Mouse (Mus musculus) limb, embryonic 11.5 days (tissue): ENCODE measurements around the gene Atoh8. TPM values are rescaled to one million over a fixed set of nuclear protein-coding genes. Genes with fewer than 3 reads are reported as not detected.
A peak's percentile ranks its signal among the peaks of the same experiment; 100 is the strongest.

Experiments used
- ATAC-seq: fragments of 200-750 bp; cut with Nextera tagmentation; 2 replicates; pipeline ENCODE4 v1.8.0; 2017; ENCODE audit warnings: low read depth; ENCODE audit not compliant: insufficient number of reproducible peaks, low FRiP score, low TSS enrichment
- DNase-seq: peaks from one replicate; pipeline ENCODE4 v3.0.0-alpha.2; 2015; ENCODE audit warnings: low spot score
- H3K27ac ChIP-seq: fragments of 300-500 bp; sonication (generic); replicated peaks from 2 replicates; pipeline ENCODE4 v1.5.1; 2014; ENCODE audit warnings: low read depth, mild to moderate bottlenecking, low read length
- H3K27me3 ChIP-seq: fragments of 300-500 bp; sonication (generic); 2 replicates; pipeline ENCODE4 v1.6.1; 2014; ENCODE audit warnings: mild to moderate bottlenecking, low read length, mixed read lengths; ENCODE audit not compliant: control insufficient read depth, insufficient read depth
- H3K36me3 ChIP-seq: fragments of 300-500 bp; sonication (generic); 2 replicates; pipeline ENCODE4 v1.6.1; 2014; ENCODE audit warnings: mild to moderate bottlenecking, low read length, moderate library complexity, mixed read lengths; ENCODE audit not compliant: control insufficient read depth, insufficient read depth
- H3K4me1 ChIP-seq: fragments of 300-500 bp; sonication (generic); 2 replicates; pipeline ENCODE4 v1.6.1; 2014; ENCODE audit warnings: low read length, mixed read lengths; ENCODE audit not compliant: control insufficient read depth, insufficient read depth
- H3K4me2 ChIP-seq: fragments of 300-500 bp; sonication (generic); 2 replicates; pipeline ENCODE4 v1.6.1; 2014; ENCODE audit warnings: low read depth, mild to moderate bottlenecking, moderate library complexity; ENCODE audit not compliant: severe bottlenecking
- H3K4me3 ChIP-seq: fragments of 300-500 bp; sonication (generic); 2 replicates; pipeline ENCODE4 v1.5.1; 2014; ENCODE audit warnings: low read depth, low read length
- H3K9ac ChIP-seq: fragments of 300-500 bp; sonication (generic); 2 replicates; pipeline ENCODE4 v1.6.1; 2014; ENCODE audit warnings: mild to moderate bottlenecking, low read length
- H3K9me3 ChIP-seq: fragments of 300-500 bp; sonication (generic); 2 replicates; pipeline ENCODE4 v1.6.1; 2016; ENCODE audit warnings: low read length; ENCODE audit not compliant: control insufficient read depth
- WGBS: fragments of 180-500 bp; shearing (Covaris S2); extraction: QIAGEN DNeasy Blood & Tissue Kit; methylation state at CpG from one replicate; pipeline ENCODE4 v1.1.7; 2014; 5-methylcytosine and 5-hydroxymethylcytosine counted together
- polyA plus RNA-seq: library from polyadenylated mRNA; unstranded; fragments of >200 nt; fragmentation: Nextera tagmentation; extraction: Ambion mirVana; gene quantifications from 2 replicates; pipeline ENCODE4 v1.2.1, GENCODE M21; 2014

Atoh8 gene
- polyA plus RNA-seq, 1 experiment from 2014 or later, result 22.9 TPM

DNA sequence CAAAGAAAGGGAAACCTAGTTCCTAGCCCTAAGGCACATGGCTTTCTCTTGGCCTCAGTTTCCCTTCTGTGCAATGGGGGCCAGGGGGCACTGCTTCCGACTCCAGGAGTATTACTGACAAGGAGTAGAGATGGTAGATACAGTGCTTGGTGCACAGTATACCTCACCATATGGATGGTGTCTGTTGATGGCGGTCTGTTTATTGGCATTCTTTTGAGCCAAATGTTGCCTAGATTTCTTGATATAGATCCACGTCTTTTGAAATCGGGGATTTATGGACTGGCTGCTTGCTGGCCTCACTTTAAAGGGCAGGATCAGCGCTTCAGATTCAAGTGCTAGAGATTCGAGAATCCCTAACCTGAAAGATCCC is 18.0 kb downstream of the Atoh8 start:
- DNase-seq (no peak), ATAC-seq (no peak)
- 30% methylated on average over 6 of the region's 6 CpGs for WGBS
- H3K4me2 ChIP-seq, result peak overlapping the region; percentile 27; the same call in 1 of the 2 replicates
- no peaks in the 10 kb centered on the region for H3K9me3 ChIP-seq
- peaks cover 87% of the 10 kb centered on the region for H3K4me1 ChIP-seq
- no peaks in the 10 kb centered on the region for H3K36me3 ChIP-seq
- H3K9ac ChIP-seq, result no peak overlapping the region
- peak overlapping the region; percentile 85 for H3K27ac ChIP-seq
- H3K27me3 ChIP-seq, result no peaks in the 10 kb centered on the region
- no peak overlapping the region for H3K4me3 ChIP-seq

DNA sequence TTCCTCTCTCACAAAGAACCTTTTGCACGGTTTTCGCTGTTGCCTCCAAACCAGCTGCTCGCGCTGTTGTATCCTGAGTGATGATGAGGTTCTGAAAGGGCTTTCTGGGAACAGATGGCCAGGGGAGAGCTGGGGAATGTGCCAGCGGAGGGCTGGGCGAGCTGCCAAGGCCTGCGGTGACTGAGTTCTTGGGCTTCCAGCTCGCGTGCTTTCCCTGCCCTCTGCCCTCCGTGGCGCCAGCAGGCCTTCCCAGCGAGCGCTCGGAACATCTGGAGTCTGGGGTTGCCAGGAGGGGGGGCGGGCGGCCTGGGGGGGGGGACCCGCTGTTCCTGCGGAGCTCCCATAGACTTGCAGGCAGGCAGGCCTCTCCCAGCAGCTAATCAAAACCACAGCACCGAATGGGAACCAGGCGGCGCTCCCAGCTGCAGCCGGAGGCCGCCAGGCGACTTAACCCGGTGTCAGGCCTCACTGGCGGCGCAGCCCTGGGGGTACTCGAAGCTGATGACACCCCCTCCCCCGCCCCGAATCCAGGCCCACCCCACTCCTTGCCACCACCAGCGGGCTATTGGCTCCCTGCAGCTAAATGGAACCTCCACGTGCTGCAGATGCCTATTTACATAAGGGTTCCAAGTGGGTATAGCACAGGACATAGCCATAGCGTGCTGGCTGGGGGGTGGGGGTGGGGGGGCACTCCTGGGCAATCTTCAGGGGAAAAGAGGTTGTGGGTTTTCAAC is 18.5 kb downstream of the Atoh8 start:
- H3K27me3 ChIP-seq, result no peaks in the 10 kb centered on the region
- peak; percentile 91 for ATAC-seq
- peak overlapping the region; percentile 85 for H3K27ac ChIP-seq
- H3K4me2 ChIP-seq, result peak overlapping the region; percentile 27; the same call in 1 of the 2 replicates
- H3K36me3 ChIP-seq, result no peaks in the 10 kb centered on the region
- DNase-seq, result peak; percentile 98
- no peak overlapping the region for H3K9ac ChIP-seq
- no peaks in the 10 kb centered on the region for H3K9me3 ChIP-seq
- peaks cover 82% of the 10 kb centered on the region for H3K4me1 ChIP-seq
- WGBS, result under 1% methylated on average over 31 of the region's 33 CpGs
- H3K4me3 ChIP-seq, result no peak overlapping the region

DNA sequence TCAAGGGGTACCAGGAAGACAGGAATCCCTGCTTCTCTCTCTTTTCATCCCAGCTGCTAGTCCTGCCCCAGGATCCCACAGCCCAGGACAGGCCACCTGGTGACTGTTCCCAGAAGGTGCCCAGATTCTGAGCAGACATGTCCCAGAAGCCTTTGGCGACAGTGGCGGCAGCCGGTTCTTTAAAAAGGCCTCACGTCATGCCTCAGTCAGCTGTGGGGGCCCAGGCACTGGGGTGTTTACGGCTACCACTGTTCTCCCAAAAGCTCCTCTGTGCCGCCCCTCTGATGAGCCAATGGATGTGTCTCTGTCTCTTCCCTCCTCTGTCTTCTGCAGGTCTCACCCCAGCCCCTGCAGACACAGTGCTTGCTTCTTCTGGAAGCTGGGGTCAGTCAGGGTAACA is 19.8 kb downstream of the Atoh8 start:
- Histone ChIP-seq H3K4me1 (peaks cover 76% of the 10 kb centered on the region), H3K27me3 (no peaks in the 10 kb centered on the region), H3K9ac (no peak overlapping the region), H3K27ac (peak overlapping the region; percentile 85), H3K36me3 (no peaks in the 10 kb centered on the region), H3K4me3 (no peak overlapping the region), H3K9me3 (no peaks in the 10 kb centered on the region), H3K4me2 (peak overlapping the region; percentile 8; the same call in 1 of the 2 replicates)
- WGBS, result 8% methylated on average over 6 of the region's 6 CpGs
- no peak for ATAC-seq
- DNase-seq, result peak; percentile 46

DNA sequence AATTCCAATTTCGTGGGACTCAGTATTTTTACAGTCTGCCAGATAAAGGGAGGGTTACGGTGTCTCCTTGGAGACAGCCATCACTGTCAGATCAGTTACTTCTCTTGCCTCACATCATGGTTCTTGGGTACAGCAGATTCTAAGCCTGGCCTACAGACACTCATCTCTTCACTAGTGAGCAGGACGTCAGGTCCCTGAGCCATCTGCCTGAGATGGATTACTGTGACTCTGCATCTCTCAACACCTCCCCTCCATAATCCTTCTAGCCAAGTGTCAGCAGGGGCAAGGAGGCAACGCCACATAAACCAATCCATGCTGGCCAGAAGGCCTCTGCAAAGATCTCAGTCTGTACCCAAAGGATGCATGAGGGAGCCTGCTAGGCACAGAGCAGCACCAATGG is 24.0 kb downstream of the Atoh8 start:
- peaks cover 48% of the 10 kb centered on the region for H3K4me1 ChIP-seq
- no peaks in the 10 kb centered on the region for H3K27me3 ChIP-seq
- no peak overlapping the region for H3K27ac ChIP-seq

DNA sequence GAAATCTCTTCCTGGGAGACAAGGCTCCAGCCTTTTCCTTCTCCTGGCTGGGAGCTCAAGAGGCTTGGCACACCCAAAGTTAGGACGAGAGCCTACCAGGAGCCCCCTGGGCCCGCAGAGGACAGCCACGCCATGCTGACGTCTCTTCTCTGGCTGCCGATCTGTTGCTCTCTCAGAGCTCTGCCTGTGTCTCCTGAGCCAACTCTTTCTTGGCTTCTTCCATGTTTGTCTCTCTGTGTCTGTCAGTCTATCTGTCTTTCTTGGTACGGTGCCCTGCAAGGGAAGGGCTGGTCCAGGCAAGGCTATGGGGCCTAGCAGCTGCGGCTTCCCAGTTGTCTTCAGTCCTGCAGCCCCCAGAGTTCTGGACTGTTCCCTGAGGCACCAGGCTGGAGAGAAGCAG is 24.6 kb downstream of the Atoh8 start:
- H3K4me1 ChIP-seq, result peaks cover 48% of the 10 kb centered on the region

More for the DNA sequence above, 24.0 kb downstream of the Atoh8 start:
- no peak overlapping the region for H3K9ac ChIP-seq
- H3K9me3 ChIP-seq, result no peaks in the 10 kb centered on the region
- H3K4me2 ChIP-seq, result no peak overlapping the region
- ATAC-seq (no peak), DNase-seq (no peak)
- no peaks in the 10 kb centered on the region for H3K36me3 ChIP-seq
- WGBS, result 68% methylated on average over 4 of the region's 4 CpGs
- H3K4me3 ChIP-seq, result no peak overlapping the region

DNA sequence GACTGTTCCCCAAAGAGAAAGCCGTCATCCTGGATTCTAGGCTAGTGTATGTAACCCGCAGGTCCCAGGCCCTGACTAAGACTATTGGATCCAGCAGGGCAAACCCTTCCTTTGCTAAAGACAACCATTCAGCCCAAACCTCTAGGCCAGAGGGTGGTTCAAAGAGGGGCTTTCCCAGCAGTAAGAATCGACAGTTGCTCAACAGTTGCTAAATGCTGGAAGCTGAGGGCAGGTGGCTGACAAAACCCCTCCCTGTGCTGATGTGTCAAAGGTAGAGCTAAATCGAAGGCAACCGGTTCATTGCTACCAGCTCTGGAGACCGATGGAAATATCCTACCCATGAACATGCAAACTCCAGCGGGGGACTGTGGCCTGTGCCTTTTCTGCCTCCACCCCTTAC is 25.6 kb downstream of the Atoh8 start:
- DNase-seq, result no peak
- Histone ChIP-seq H3K27me3 (no peaks in the 10 kb centered on the region), H3K4me3 (no peak overlapping the region), H3K4me1 (peaks cover 40% of the 10 kb centered on the region), H3K9me3 (no peaks in the 10 kb centered on the region), H3K36me3 (no peaks in the 10 kb centered on the region), H3K4me2 (no peak overlapping the region), H3K27ac (no peak overlapping the region), H3K9ac (no peak overlapping the region)
- WGBS, result 88% methylated on average over 7 of the region's 7 CpGs
- ATAC-seq, result no peak

More for the DNA sequence above, 24.6 kb downstream of the Atoh8 start:
- Histone ChIP-seq H3K36me3 (no peaks in the 10 kb centered on the region), H3K4me2 (no peak overlapping the region), H3K4me3 (no peak overlapping the region), H3K9me3 (no peaks in the 10 kb centered on the region), H3K27me3 (no peaks in the 10 kb centered on the region), H3K27ac (no peak overlapping the region), H3K9ac (no peak overlapping the region)
- DNase-seq (no peak), ATAC-seq (no peak)
- WGBS, result 89% methylated on average over 7 of the region's 7 CpGs

DNA sequence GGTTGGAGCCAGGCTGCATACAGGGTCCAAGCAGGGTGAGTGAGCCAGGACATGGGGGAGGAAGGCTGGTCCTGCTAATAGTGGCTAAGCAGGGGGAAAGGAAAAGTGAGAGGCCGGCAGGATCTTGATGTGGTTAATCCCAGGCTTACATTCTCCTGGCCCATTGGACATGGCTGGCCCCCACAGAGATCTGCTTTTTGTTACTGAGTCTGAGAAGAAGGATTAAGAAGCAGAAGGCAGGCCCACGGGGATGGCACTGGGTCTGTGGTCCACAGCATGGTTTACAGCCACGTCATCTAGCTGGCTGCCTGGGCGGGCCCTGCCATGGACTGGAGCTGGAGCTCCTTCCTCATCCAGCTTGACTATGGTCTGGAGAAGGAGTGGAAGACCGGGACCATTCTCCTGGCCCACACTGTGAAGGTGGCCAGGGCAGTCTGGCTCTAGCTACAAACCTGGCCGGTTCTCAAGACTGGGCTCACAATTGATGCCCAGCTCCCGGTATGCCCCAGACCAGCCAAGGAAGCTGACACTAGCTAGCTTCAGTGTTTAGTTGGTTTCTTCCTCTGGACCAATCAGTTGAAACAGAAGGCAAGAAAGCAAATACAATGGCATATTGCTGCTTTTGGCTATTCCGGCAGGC is 26.9 kb downstream of the Atoh8 start:
- Histone ChIP-seq H3K27me3 (no peaks in the 10 kb centered on the region), H3K36me3 (no peaks in the 10 kb centered on the region), H3K9ac (no peak overlapping the region), H3K4me1 (peaks cover 28% of the 10 kb centered on the region), H3K27ac (no peak overlapping the region), H3K4me2 (no peak overlapping the region), H3K4me3 (no peak overlapping the region), H3K9me3 (no peaks in the 10 kb centered on the region)
- WGBS, result 75% methylated on average over 8 of the region's 8 CpGs
- ATAC-seq (no peak), DNase-seq (no peak)

DNA sequence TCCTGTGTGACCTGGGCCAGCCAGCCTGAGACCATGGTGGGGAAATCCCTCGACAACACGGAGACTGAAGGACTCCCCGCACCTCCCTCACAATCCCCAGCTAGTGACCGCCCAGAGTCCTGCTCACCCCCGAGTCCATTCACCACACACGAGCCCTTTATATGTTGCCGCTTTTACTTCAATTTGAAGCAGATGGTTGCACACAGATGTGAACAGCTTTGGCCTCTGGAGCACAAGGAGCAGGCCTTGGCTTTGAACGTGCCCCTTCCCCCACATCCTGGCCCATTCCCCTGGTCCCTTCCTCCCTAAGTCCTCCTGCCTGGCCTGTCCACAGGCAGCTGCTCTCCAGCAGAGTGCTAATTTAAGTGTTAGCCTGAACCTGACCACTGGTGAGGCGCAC is 29.4 kb downstream of the Atoh8 start:
- Histone ChIP-seq H3K4me2 (no peak overlapping the region), H3K27ac (no peak overlapping the region), H3K27me3 (no peaks in the 10 kb centered on the region), H3K36me3 (no peaks in the 10 kb centered on the region), H3K4me3 (no peak overlapping the region), H3K4me1 (peaks cover 16% of the 10 kb centered on the region), H3K9ac (no peak overlapping the region), H3K9me3 (no peaks in the 10 kb centered on the region)
- DNase-seq (no peak), ATAC-seq (peak; percentile 42; the same call in 1 of the 2 replicates)
- WGBS, result 28% methylated on average over 9 of the region's 9 CpGs
